Mouse (Mus musculus): Measurements from ENCODE around the gene Iqub. TPM values are rescaled to one million over a fixed set of nuclear protein-coding genes. Genes with fewer than 3 reads are reported as not detected.

Gene Iqub
- polyA plus RNA-seq (2015; fragmentation: Nextera tagmentation; extraction: Ambion mirVana) = 1.3 TPM in 2 replicates

DNA sequence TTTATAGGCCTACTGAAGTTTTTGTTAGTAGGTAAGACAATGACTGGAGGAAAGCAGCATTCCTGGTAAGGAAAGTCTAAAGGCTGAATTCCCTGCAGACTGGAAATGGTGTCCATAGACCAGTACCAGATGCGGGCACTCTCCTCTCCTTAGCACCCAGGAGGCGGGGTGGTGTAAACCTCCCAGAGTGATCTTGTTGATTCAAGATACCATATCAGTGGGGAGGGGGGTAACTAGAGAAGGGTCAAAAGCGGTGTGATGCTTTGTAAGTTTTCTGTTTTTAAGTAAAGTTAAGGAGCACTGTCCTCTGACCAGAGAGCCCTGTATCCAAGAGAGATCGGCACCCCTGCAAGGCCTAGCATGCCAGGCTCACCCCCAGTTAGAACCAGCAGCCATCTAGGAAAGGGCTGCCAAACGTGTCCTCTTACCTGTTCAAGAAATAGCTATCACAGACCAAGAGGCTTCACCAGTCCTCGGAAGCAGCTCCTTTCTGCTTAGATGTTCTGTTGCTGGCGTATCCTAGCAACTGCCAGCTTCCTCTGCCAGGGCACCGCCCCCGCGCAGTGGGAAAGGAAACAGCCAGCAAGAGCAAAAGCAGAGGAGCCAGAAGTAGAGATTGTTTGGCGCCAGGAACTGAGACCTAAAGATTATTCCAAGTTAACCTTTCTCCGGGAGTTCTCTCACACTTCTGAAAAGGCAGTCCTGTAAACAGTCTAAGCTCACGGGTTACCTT lies at the start of gene Iqub:
Gene Iqub, minus strand, starts transcription at position 516 of the 733 bp plus-strand sequence.
- Histone ChIP-seq H3K4me1 (peaks cover 9% of the 10 kb centered on the region), H3K4me2 (peak within 1 kb of the TSS; percentile 29), H3K27me3 (replicated peaks) (no peaks in the 10 kb centered on the region), H3K4me3 (replicated peaks) (no peak within 1 kb of the TSS), H3K36me3 (peaks cover 15% of the 10 kb centered on the region), H3K9ac (replicated peaks) (0 out of 2 replicates have a peak within 1 kb of the TSS, but pooled peaks have one; percentile 2), H3K9me3 (replicated peaks) (no peaks in the 10 kb centered on the region), H3K27ac (replicated peaks) (peak within 1 kb of the TSS; percentile 23; the same call in 1 of the 2 replicates)
- 25% methylated on average over 13 of the region's 13 CpGs for WGBS
- ATAC-seq (ENCODE audit: low FRiP score) = peak; percentile 89

GRCm38 (mm10) chr6:24564081-24564480 lies 49.2 kb upstream of the Iqub start:
- no peaks in the 10 kb centered on the region for H3K36me3 ChIP-seq
- no peak overlapping the region for H3K4me3 ChIP-seq (replicated peaks)
- H3K4me1 ChIP-seq = no peaks in the 10 kb centered on the region
- no peaks in the 10 kb centered on the region for H3K9me3 ChIP-seq (replicated peaks)
- no peak for ATAC-seq (ENCODE audit: low FRiP score)
- WGBS = 80% methylated on average over 9 of the region's 9 CpGs
- no peaks in the 10 kb centered on the region for H3K27me3 ChIP-seq (replicated peaks)
- H3K4me2 ChIP-seq = no peak overlapping the region
- no peak overlapping the region for H3K27ac ChIP-seq (replicated peaks)
- H3K9ac ChIP-seq (replicated peaks) = no peak overlapping the region

DNA sequence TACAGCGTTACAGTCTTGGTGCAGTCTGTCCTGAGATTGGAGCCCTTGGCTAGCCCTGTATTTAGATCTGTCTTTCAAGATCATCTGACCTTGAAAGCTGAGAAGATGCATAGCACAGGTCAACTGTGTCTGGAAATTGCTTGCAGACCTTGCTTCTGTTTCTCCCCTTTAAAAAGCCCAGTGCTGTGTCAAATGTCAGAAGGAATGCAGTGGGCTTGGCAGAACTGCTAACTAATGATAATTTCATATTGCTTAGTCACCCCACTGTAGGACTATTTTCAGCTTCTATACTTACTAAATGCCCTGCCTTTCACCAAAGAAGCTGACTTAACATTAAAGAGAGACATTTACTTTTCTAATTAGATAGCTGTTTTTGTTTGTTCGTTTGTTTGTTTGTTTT lies 40.6 kb upstream of the Iqub start:
- ATAC-seq (ENCODE audit: low FRiP score) = no peak
- Histone ChIP-seq H3K4me1 (no peaks in the 10 kb centered on the region), H3K4me3 (replicated peaks) (no peak overlapping the region), H3K27ac (replicated peaks) (no peak overlapping the region), H3K36me3 (no peaks in the 10 kb centered on the region), H3K4me2 (no peak overlapping the region), H3K27me3 (replicated peaks) (no peaks in the 10 kb centered on the region), H3K9ac (replicated peaks) (no peak overlapping the region), H3K9me3 (replicated peaks) (no peaks in the 10 kb centered on the region)
- 93% methylated on average over 2 of the region's 2 CpGs for WGBS

- H3K9me3 ChIP-seq (replicated peaks) = no peaks in the 10 kb centered on the region
- H3K9ac ChIP-seq (replicated peaks) = no peak overlapping the region
- no peaks in the 10 kb centered on the region for H3K27me3 ChIP-seq (replicated peaks)
- 78% methylated on average over 11 of the region's 11 CpGs for WGBS
- H3K4me1 ChIP-seq = no peaks in the 10 kb centered on the region
- H3K4me3 ChIP-seq (replicated peaks) = no peak overlapping the region
- H3K36me3 ChIP-seq = no peaks in the 10 kb centered on the region
- no peak overlapping the region for H3K4me2 ChIP-seq
- no peak for ATAC-seq (ENCODE audit: low FRiP score)
- no peak overlapping the region for H3K27ac ChIP-seq (replicated peaks)
Observed at GRCm38 (mm10) chr6:24554427-24555086, 39.7 kb upstream of the Iqub start.

DNA sequence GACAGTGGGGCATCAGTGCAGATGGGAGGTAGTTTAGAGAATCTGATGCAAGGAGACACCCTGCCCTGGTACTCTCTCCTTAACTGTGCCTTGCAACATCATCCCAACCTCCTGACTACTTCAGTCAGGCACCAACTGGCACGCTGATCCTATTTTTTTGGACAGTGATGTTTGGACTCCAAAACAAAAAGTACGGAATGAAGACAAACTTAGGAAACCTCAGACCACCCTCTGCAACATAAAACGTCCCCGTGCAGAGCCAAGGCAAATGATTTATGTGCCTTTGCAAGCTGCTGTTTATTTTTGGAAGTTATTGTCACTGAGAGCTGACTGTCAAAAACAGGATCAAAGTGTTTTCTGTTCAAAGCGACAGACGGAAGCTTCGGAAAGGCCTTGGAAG lies 37.2 kb upstream of the Iqub start:
- no peak overlapping the region for H3K27ac ChIP-seq (replicated peaks)
- no peak overlapping the region for H3K4me2 ChIP-seq
- WGBS = 77% methylated on average over 7 of the region's 7 CpGs
- H3K4me1 ChIP-seq = no peaks in the 10 kb centered on the region
- no peak for ATAC-seq (ENCODE audit: low FRiP score)
- no peaks in the 10 kb centered on the region for H3K36me3 ChIP-seq
- no peak overlapping the region for H3K9ac ChIP-seq (replicated peaks)
- no peak overlapping the region for H3K4me3 ChIP-seq (replicated peaks)
- no peaks in the 10 kb centered on the region for H3K27me3 ChIP-seq (replicated peaks)
- no peaks in the 10 kb centered on the region for H3K9me3 ChIP-seq (replicated peaks)

- WGBS = 89% methylated on average over 2 of the region's 2 CpGs
- Histone ChIP-seq H3K9ac (replicated peaks) (no peak overlapping the region), H3K27ac (replicated peaks) (no peak overlapping the region), H3K4me1 (no peaks in the 10 kb centered on the region), H3K4me3 (replicated peaks) (no peak overlapping the region), H3K27me3 (replicated peaks) (no peaks in the 10 kb centered on the region), H3K4me2 (no peak overlapping the region), H3K9me3 (replicated peaks) (no peaks in the 10 kb centered on the region), H3K36me3 (no peaks in the 10 kb centered on the region)
- no peak for ATAC-seq (ENCODE audit: low FRiP score)
Observed at GRCm38 (mm10) chr6:24549801-24550200, 34.9 kb upstream of the Iqub start.

DNA sequence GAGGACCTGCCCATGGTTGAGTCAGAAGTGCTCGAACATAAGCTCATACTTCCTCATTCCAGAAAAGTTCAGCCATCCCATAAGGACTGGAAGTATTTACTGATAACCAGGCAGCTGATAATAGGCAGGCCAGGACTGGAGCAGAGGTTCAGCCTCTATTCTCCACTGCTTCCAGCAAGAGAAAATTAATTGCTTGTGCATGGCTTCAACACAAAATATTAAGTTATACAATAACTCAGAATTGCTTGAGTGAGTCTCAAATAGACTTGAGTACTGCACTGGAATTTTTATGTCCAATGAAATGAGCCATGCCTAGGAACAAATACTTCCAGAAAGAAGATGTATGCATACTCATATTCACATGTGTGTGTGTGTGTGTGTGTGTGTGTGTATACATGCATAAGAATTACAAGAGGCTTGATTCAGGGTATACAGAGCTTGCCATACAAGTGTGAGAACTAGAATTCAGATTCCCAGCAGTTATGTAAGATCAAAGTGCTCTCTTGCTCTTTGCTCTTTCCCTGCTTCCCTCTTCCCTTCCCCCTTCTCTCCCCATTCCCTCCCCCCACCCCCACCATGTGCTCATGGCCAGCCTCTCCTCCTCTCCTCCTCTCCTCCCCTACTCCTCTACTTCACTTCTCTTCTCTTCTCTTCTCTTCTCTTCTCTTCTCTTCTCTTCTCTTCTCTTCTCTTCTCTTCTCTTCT lies 32.0 kb upstream of the Iqub start:
- H3K27ac ChIP-seq (replicated peaks) = no peak overlapping the region
- WGBS = 76% methylated on average over 1 of the region's 1 CpGs
- no peak overlapping the region for H3K9ac ChIP-seq (replicated peaks)
- no peak overlapping the region for H3K4me3 ChIP-seq (replicated peaks)
- H3K36me3 ChIP-seq = no peaks in the 10 kb centered on the region
- ATAC-seq (ENCODE audit: low FRiP score) = no peak
- no peaks in the 10 kb centered on the region for H3K4me1 ChIP-seq
- no peak overlapping the region for H3K4me2 ChIP-seq
- H3K27me3 ChIP-seq (replicated peaks) = no peaks in the 10 kb centered on the region
- H3K9me3 ChIP-seq (replicated peaks) = no peaks in the 10 kb centered on the region

DNA sequence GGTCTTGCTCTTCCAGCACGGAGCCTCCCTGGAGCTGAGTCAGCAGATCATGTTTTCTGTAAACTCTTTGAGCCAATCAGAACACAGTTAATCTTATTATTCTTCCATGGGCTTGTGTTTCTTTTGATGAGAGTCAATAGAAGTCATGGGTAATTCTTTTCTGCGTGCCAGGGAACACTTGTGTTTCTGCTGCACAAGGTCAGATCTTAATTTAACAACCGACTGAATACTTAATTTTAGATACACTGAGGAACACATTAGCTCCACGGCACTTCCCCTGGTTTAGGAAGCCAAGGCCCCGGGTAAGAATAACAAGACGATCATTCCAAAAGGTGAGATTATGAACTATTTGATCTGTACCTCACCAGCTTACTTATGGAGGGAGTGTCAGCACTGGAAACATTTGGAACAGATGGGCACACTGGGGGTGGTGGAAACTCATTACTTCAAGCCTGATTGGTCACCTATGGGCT lies 28.3 kb upstream of the Iqub start:
- Histone ChIP-seq H3K4me1 (no peaks in the 10 kb centered on the region), H3K4me2 (no peak overlapping the region), H3K36me3 (no peaks in the 10 kb centered on the region), H3K27ac (replicated peaks) (no peak overlapping the region), H3K9me3 (replicated peaks) (no peaks in the 10 kb centered on the region), H3K27me3 (replicated peaks) (no peaks in the 10 kb centered on the region), H3K4me3 (replicated peaks) (no peak overlapping the region), H3K9ac (replicated peaks) (no peak overlapping the region)
- WGBS = 61% methylated on average over 6 of the region's 6 CpGs
- ATAC-seq (ENCODE audit: low FRiP score) = no peak

DNA sequence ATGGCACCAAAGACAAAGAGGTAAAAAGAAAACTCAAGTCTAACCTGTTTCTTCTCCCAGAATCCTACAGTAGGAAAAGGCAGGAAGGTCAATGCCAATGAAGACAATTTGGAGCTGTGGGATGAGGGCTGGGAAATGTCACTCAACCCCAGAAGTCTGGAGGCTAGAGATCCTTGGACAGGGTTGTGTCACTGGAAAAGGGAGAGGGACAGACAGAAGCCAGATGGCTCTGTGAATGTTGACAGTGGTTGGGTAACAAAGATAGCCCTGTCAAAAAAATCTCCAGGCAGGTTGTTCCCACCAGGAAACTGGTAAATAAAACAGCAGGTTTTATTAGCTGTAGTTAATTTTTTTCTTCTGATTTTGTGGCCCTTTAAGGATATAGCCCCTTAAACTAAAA lies 27.5 kb upstream of the Iqub start:
- H3K9me3 ChIP-seq (replicated peaks) = no peaks in the 10 kb centered on the region
- H3K4me1 ChIP-seq = no peaks in the 10 kb centered on the region
- H3K27ac ChIP-seq (replicated peaks) = no peak overlapping the region
- no peaks in the 10 kb centered on the region for H3K36me3 ChIP-seq
- no peak overlapping the region for H3K4me3 ChIP-seq (replicated peaks)
- H3K9ac ChIP-seq (replicated peaks) = no peak overlapping the region
- ATAC-seq (ENCODE audit: low FRiP score) = no peak
- no peaks in the 10 kb centered on the region for H3K27me3 ChIP-seq (replicated peaks)
- H3K4me2 ChIP-seq = no peak overlapping the region

GRCm38 (mm10) chr6:24540106-24540505 lies 25.2 kb upstream of the Iqub start:
- Histone ChIP-seq H3K4me3 (replicated peaks) (no peak overlapping the region), H3K4me1 (no peaks in the 10 kb centered on the region), H3K27ac (replicated peaks) (no peak overlapping the region), H3K4me2 (no peak overlapping the region), H3K27me3 (replicated peaks) (no peaks in the 10 kb centered on the region), H3K9ac (replicated peaks) (no peak overlapping the region), H3K9me3 (replicated peaks) (no peaks in the 10 kb centered on the region), H3K36me3 (no peaks in the 10 kb centered on the region)
- no peak for ATAC-seq (ENCODE audit: low FRiP score)
- WGBS = 77% methylated on average over 4 of the region's 4 CpGs

GRCm38 (mm10) chr6:24538435-24538834 lies 23.6 kb upstream of the Iqub start:
- WGBS = 91% methylated on average over 3 of the region's 3 CpGs
- Histone ChIP-seq H3K36me3 (no peaks in the 10 kb centered on the region), H3K4me1 (no peaks in the 10 kb centered on the region), H3K4me2 (no peak overlapping the region), H3K27ac (replicated peaks) (no peak overlapping the region), H3K9ac (replicated peaks) (no peak overlapping the region), H3K27me3 (replicated peaks) (no peaks in the 10 kb centered on the region), H3K9me3 (replicated peaks) (no peaks in the 10 kb centered on the region), H3K4me3 (replicated peaks) (no peak overlapping the region)
- ATAC-seq (ENCODE audit: low FRiP score) = no peak

DNA sequence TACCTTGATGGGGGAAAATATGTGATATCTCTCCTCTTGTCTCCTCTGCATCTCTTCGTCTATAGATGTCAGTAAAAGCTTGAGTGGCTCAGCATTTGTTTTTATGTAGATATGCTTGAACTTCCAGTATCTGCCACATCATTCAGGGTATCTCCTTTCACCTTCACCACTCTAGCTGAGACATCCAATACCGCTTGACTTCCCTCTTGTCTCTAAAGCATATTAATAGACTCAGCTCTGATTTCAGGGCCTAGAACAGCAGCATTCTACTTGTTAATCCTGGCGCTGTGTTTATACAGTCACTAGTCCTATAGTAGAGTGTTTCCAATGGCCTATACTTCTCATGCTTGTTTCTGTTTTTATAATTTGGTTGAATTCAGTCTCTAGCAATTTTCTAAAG lies 17.9 kb upstream of the Iqub start:
- no peak for ATAC-seq (ENCODE audit: low FRiP score)
- H3K4me1 ChIP-seq = peaks cover 7% of the 10 kb centered on the region
- H3K9ac ChIP-seq (replicated peaks) = no peak overlapping the region
- 88% methylated on average over 3 of the region's 3 CpGs for WGBS
- H3K36me3 ChIP-seq = no peaks in the 10 kb centered on the region
- H3K4me3 ChIP-seq (replicated peaks) = no peak overlapping the region
- no peak overlapping the region for H3K4me2 ChIP-seq
- H3K9me3 ChIP-seq (replicated peaks) = no peaks in the 10 kb centered on the region
- no peaks in the 10 kb centered on the region for H3K27me3 ChIP-seq (replicated peaks)
- no peak overlapping the region for H3K27ac ChIP-seq (replicated peaks)
